Mouse (Mus musculus) kidney, adult 2 months (tissue): Measurements from ENCODE around the gene Ddhd1.

Experiments
- CTCF ChIP-seq: fragments of 200-500 bp; conservative IDR thresholded peaks from 2 replicates; pipeline ENCODE4 v1.5.1; 2011; ENCODE audit warnings: low read depth, mild to moderate bottlenecking, control low read depth, low read length, moderate library complexity, mixed read lengths; ENCODE audit not compliant: insufficient read depth, insufficient read length
- POLR2A ChIP-seq: fragments of 200-500 bp; IDR thresholded peaks from one replicate; pipeline ENCODE4 v1.6.1; 2011; ENCODE audit warnings: low read depth, low read length, control low read depth

- TF ChIP-seq CTCF (no peak), POLR2A (no peak)
Observed at GRCm38 (mm10) chr14:45550010-45550647, 107.8 kb downstream of the Ddhd1 start.
